Mouse (Mus musculus) adrenal gland, postnatal 14 days (tissue): ENCODE measurements around the gene Rnf150. TPM values are rescaled to one million over a fixed set of nuclear protein-coding genes. Genes with fewer than 3 reads are reported as not detected.

Experiments
- total RNA-seq: library from RNA; stranded (reverse); gene quantifications from 2 replicates; pipeline ENCODE4 v1.2.3, GENCODE M21; 2021

Gene Rnf150
- total RNA-seq, 1 experiment from 2014 or later: 13.8 TPM

Other genes starting within 250 kb of the Rnf150 start
- 43.1 and 48.1 TPM in 2 replicates for gene Zfp330, start 89.2 kb upstream of the Rnf150 start, total RNA-seq